Mouse (Mus musculus) stomach, embryonic 15.5 days (tissue): ENCODE results near the gene Slc5a10. TPM values are rescaled to one million over a fixed set of nuclear protein-coding genes. Genes with fewer than 3 reads are reported as not detected.

Experiments used
- ATAC-seq: fragments of 200-750 bp; cut with Nextera tagmentation; 2 replicates; pipeline ENCODE4 v1.8.0; 2017; ENCODE audit warnings: low read depth, moderate number of reproducible peaks, moderate TSS enrichment; ENCODE audit not compliant: insufficient read depth, low FRiP score
- H3K27ac ChIP-seq: fragments of 300-500 bp; sonication (generic); 2 replicates; pipeline ENCODE4 v1.5.1; 2015; ENCODE audit warnings: mild to moderate bottlenecking, inconsistent platforms
- H3K27me3 ChIP-seq: fragments of 300-500 bp; sonication (generic); replicated peaks from 2 replicates; pipeline ENCODE4 v1.6.1; 2015; ENCODE audit warnings: inconsistent platforms
- H3K36me3 ChIP-seq: fragments of 300-500 bp; sonication (generic); 2 replicates; pipeline ENCODE4 v1.6.1; 2015; ENCODE audit warnings: inconsistent platforms
- H3K4me1 ChIP-seq: fragments of 300-500 bp; sonication (generic); 2 replicates; pipeline ENCODE4 v1.6.1; 2015; ENCODE audit warnings: inconsistent platforms
- H3K4me2 ChIP-seq: fragments of 300-500 bp; sonication (generic); 2 replicates; pipeline ENCODE4 v1.6.1; 2015; ENCODE audit warnings: mild to moderate bottlenecking, inconsistent platforms
- H3K4me3 ChIP-seq: fragments of 300-500 bp; sonication (generic); replicated peaks from 2 replicates; pipeline ENCODE4 v1.5.1; 2015; ENCODE audit warnings: inconsistent platforms
- H3K9ac ChIP-seq: fragments of 300-500 bp; sonication (generic); 2 replicates; pipeline ENCODE4 v1.6.1; 2015; ENCODE audit warnings: inconsistent platforms
- H3K9me3 ChIP-seq: fragments of 300-500 bp; sonication (generic); 2 replicates; pipeline ENCODE4 v1.6.1; 2016; ENCODE audit warnings: inconsistent platforms
- WGBS: fragments of 180-500 bp; shearing (Covaris S2); methylation state at CpG from one replicate; pipeline ENCODE4 v1.1.7; 2015; 5-methylcytosine and 5-hydroxymethylcytosine counted together
- polyA plus RNA-seq: library from polyadenylated mRNA; unstranded; fragments of >200 nt; fragmentation: Nextera tagmentation; extraction: Ambion mirVana; gene quantifications from 2 replicates; pipeline ENCODE4 v1.2.1, GENCODE M21; 2015

Slc5a10 gene
- polyA plus RNA-seq, 1 experiment from 2014 or later, result not detected

GRCm38 (mm10) chr11:61728037-61728436 lies 7.4 kb upstream of the Slc5a10 start:
- H3K9ac ChIP-seq, result no peak overlapping the region
- peaks cover 27% of the 10 kb centered on the region for H3K36me3 ChIP-seq
- no peak for ATAC-seq
- H3K4me2 ChIP-seq, result no peak overlapping the region
- H3K4me3 ChIP-seq, result no peak overlapping the region
- 64% methylated on average over 2 of the region's 2 CpGs for WGBS
- H3K27me3 ChIP-seq, result no peaks in the 10 kb centered on the region
- H3K9me3 ChIP-seq, result no peaks in the 10 kb centered on the region
- no peak overlapping the region for H3K27ac ChIP-seq
- H3K4me1 ChIP-seq, result no peaks in the 10 kb centered on the region

GRCm38 (mm10) chr11:61722077-61722476 lies 1.5 kb upstream of the Slc5a10 start:
- no peaks in the 10 kb centered on the region for H3K4me1 ChIP-seq
- H3K36me3 ChIP-seq, result no peaks in the 10 kb centered on the region
- H3K27me3 ChIP-seq, result no peaks in the 10 kb centered on the region
- no peak overlapping the region for H3K4me3 ChIP-seq
- H3K27ac ChIP-seq, result no peak overlapping the region
- 76% methylated on average over 5 of the region's 5 CpGs for WGBS
- no peak overlapping the region for H3K9ac ChIP-seq
- H3K4me2 ChIP-seq, result no peak overlapping the region
- H3K9me3 ChIP-seq, result no peaks in the 10 kb centered on the region
- no peak for ATAC-seq

- Histone ChIP-seq H3K27ac (no peak overlapping the region), H3K9ac (no peak overlapping the region), H3K4me2 (no peak overlapping the region), H3K36me3 (no peaks in the 10 kb centered on the region), H3K9me3 (no peaks in the 10 kb centered on the region), H3K27me3 (no peaks in the 10 kb centered on the region), H3K4me1 (no peaks in the 10 kb centered on the region), H3K4me3 (no peak overlapping the region)
- ATAC-seq, result no peak
- 66% methylated on average over 8 of the region's 8 CpGs for WGBS
Observed at GRCm38 (mm10) chr11:61719826-61720225, 800 bp downstream of the Slc5a10 start.

- H3K4me1 ChIP-seq, result no peaks in the 10 kb centered on the region
- no peak for ATAC-seq
- 23% methylated on average over 3 of the region's 3 CpGs for WGBS
Observed at GRCm38 (mm10) chr11:61719387-61719786, 1.2 kb downstream of the Slc5a10 start.

GRCm38 (mm10) chr11:61717990-61718389 lies 2.6 kb downstream of the Slc5a10 start:
- Histone ChIP-seq H3K9me3 (no peaks in the 10 kb centered on the region), H3K27me3 (no peaks in the 10 kb centered on the region), H3K27ac (no peak overlapping the region), H3K4me3 (no peak overlapping the region), H3K36me3 (no peaks in the 10 kb centered on the region), H3K4me2 (no peak overlapping the region), H3K4me1 (no peaks in the 10 kb centered on the region), H3K9ac (no peak overlapping the region)
- WGBS, result 68% methylated on average over 5 of the region's 5 CpGs
- ATAC-seq, result no peak

More at GRCm38 (mm10) chr11:61719387-61719786, 1.2 kb downstream of the Slc5a10 start:
- H3K36me3 ChIP-seq, result no peaks in the 10 kb centered on the region
- no peaks in the 10 kb centered on the region for H3K9me3 ChIP-seq
- no peak overlapping the region for H3K27ac ChIP-seq
- H3K4me2 ChIP-seq, result no peak overlapping the region
- H3K9ac ChIP-seq, result no peak overlapping the region
- no peak overlapping the region for H3K4me3 ChIP-seq
- no peaks in the 10 kb centered on the region for H3K27me3 ChIP-seq

GRCm38 (mm10) chr11:61715130-61715529 lies 5.5 kb downstream of the Slc5a10 start:
- Histone ChIP-seq H3K9ac (no peak overlapping the region), H3K4me2 (no peak overlapping the region), H3K27me3 (no peaks in the 10 kb centered on the region), H3K9me3 (no peaks in the 10 kb centered on the region), H3K4me3 (no peak overlapping the region), H3K27ac (no peak overlapping the region), H3K36me3 (no peaks in the 10 kb centered on the region), H3K4me1 (no peaks in the 10 kb centered on the region)
- WGBS, result 58% methylated on average over 6 of the region's 6 CpGs
- ATAC-seq, result no peak

- H3K4me3 ChIP-seq, result no peak overlapping the region
- no peaks in the 10 kb centered on the region for H3K36me3 ChIP-seq
- no peaks in the 10 kb centered on the region for H3K4me1 ChIP-seq
- H3K27me3 ChIP-seq, result no peaks in the 10 kb centered on the region
- H3K9ac ChIP-seq, result no peak overlapping the region
- ATAC-seq, result peak; percentile 76
- H3K27ac ChIP-seq, result no peak overlapping the region
- no peaks in the 10 kb centered on the region for H3K9me3 ChIP-seq
- H3K4me2 ChIP-seq, result no peak overlapping the region
- 45% methylated on average over 11 of the region's 11 CpGs for whole genome bisulfite sequencing
Observed at GRCm38 (mm10) chr11:61714346-61715117, 6.1 kb downstream of the Slc5a10 start.

GRCm38 (mm10) chr11:61713157-61713855 lies 7.3 kb downstream of the Slc5a10 start:
- Histone ChIP-seq H3K4me3 (no peak overlapping the region), H3K36me3 (no peaks in the 10 kb centered on the region), H3K9ac (no peak overlapping the region), H3K4me1 (no peaks in the 10 kb centered on the region), H3K4me2 (no peak overlapping the region), H3K27ac (no peak overlapping the region), H3K9me3 (no peaks in the 10 kb centered on the region), H3K27me3 (no peaks in the 10 kb centered on the region)
- WGBS, result 59% methylated on average over 15 of the region's 15 CpGs
- ATAC-seq, result no peak

GRCm38 (mm10) chr11:61708928-61709327 lies 11.7 kb downstream of the Slc5a10 start:
- Histone ChIP-seq H3K9ac (no peak overlapping the region), H3K4me1 (no peaks in the 10 kb centered on the region), H3K4me3 (no peak overlapping the region), H3K27me3 (no peaks in the 10 kb centered on the region), H3K9me3 (no peaks in the 10 kb centered on the region), H3K36me3 (no peaks in the 10 kb centered on the region), H3K4me2 (no peak overlapping the region), H3K27ac (peak overlapping the region; percentile 7; the same call in 1 of the 2 replicates)
- ATAC-seq, result no peak
- WGBS, result 64% methylated on average over 3 of the region's 3 CpGs

- H3K9ac ChIP-seq, result no peak overlapping the region
- H3K9me3 ChIP-seq, result no peaks in the 10 kb centered on the region
- 53% methylated on average over 4 of the region's 4 CpGs for WGBS
- no peaks in the 10 kb centered on the region for H3K4me1 ChIP-seq
- H3K27me3 ChIP-seq, result no peaks in the 10 kb centered on the region
- no peaks in the 10 kb centered on the region for H3K36me3 ChIP-seq
- ATAC-seq, result no peak
- no peak overlapping the region for H3K4me2 ChIP-seq
- H3K4me3 ChIP-seq, result no peak overlapping the region
- no peak overlapping the region for H3K27ac ChIP-seq
Observed at GRCm38 (mm10) chr11:61706232-61706631, 14.4 kb downstream of the Slc5a10 start.

- Histone ChIP-seq H3K4me3 (no peak overlapping the region), H3K9me3 (no peaks in the 10 kb centered on the region), H3K27me3 (no peaks in the 10 kb centered on the region), H3K36me3 (no peaks in the 10 kb centered on the region), H3K4me1 (no peaks in the 10 kb centered on the region), H3K4me2 (no peak overlapping the region), H3K9ac (no peak overlapping the region), H3K27ac (no peak overlapping the region)
- WGBS, result 87% methylated on average over 2 of the region's 2 CpGs
- no peak for ATAC-seq
Observed at GRCm38 (mm10) chr11:61705581-61705980, 15.0 kb downstream of the Slc5a10 start.

GRCm38 (mm10) chr11:61702494-61702893 lies 18.1 kb downstream of the Slc5a10 start:
- no peak overlapping the region for H3K4me2 ChIP-seq
- H3K9ac ChIP-seq, result no peak overlapping the region
- WGBS, result 93% methylated on average over 5 of the region's 5 CpGs

More at GRCm38 (mm10) chr11:61702494-61702893, 18.1 kb downstream of the Slc5a10 start:
- H3K9me3 ChIP-seq, result no peaks in the 10 kb centered on the region
- H3K27ac ChIP-seq, result no peak overlapping the region
- no peaks in the 10 kb centered on the region for H3K4me1 ChIP-seq
- no peaks in the 10 kb centered on the region for H3K27me3 ChIP-seq
- ATAC-seq, result no peak
- no peak overlapping the region for H3K4me3 ChIP-seq
- no peaks in the 10 kb centered on the region for H3K36me3 ChIP-seq
